In the genomic region with DNA sequence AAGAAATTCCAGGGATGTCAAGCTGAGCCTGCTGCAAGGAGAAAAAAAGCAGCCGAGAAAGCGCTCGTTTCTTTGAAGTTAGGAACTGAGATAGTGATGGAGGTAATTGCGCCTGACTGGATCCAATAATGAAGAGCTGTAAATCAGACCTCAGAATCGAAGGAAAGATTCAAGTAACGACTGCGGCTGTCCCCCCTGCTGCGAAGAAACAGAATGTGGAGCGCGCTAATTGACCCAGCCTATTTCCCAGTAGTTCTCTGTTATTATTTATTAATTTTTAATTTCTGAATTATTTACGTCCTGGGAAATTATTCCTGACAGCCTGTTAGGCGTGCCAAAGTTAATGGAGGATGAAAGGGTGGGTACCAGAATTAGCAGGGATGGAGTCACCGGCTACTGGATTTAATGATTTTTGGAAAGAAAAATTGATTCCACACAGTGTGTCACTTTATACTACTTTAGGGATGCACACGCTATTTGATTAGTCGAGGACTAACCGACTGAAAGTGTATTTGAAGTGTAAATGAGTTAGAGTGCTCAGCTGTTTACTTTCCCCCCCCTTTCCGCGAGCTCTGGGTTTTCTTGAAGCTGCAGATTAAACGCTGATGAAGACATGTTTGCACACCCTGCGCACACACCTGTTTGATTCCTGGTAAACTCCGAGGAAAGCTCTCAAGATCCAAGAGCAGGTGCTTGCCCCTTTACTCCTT, we compare ENCODE assay signal across 14 mouse cellular contexts. TPM values are rescaled to one million over a fixed set of nuclear protein-coding genes. Genes with fewer than 3 reads are reported as not detected.
DNase-seq lines count a peak whose midpoint lies in the region; ATAC-seq and TF ChIP-seq lines count a peak whose summit lies in the region.
"Had no signal": no experiment of that assay in that cellular context is flagged by ENCODE, and none has a peak within 500 bp of the region (broad histone marks: within the 10 kb centered on the region; RNA-seq: fewer than 3 reads in every experiment).

No protein-coding gene starts in this region.

- H3K9ac ChIP-seq in lung, embryonic 15.5 days, result no peak overlapping the region
- no peak overlapping the region for H3K9ac ChIP-seq in forebrain, embryonic 14.5 days (ENCODE audit: low read length)
- no peak overlapping the region for H3K9ac ChIP-seq in midbrain, embryonic 13.5 days (replicated peaks)
- no peak overlapping the region for H3K9ac ChIP-seq in stomach, postnatal 0 days (ENCODE audit: low read length)
- H3K9ac ChIP-seq: liver, embryonic 12.5 days had no signal

- no peak overlapping the region for H3K27ac ChIP-seq in lung, embryonic 15.5 days
- H3K27ac ChIP-seq in forebrain, embryonic 14.5 days (ENCODE audit: low read depth, low read length), result no peak overlapping the region
- peak overlapping the region; percentile 9; the same call in 1 of the 2 replicates for H3K27ac ChIP-seq in midbrain, embryonic 13.5 days
- H3K27ac ChIP-seq in stomach, postnatal 0 days (replicated peaks), result no peak overlapping the region
- H3K27ac ChIP-seq: liver, embryonic 12.5 days; macrophage had no signal

- 33% methylated on average over 21 of the region's 21 CpGs for WGBS in lung, embryonic 15.5 days
- 17% methylated on average over 21 of the region's 21 CpGs for WGBS in forebrain, embryonic 14.5 days
- WGBS in midbrain, embryonic 13.5 days, result 39% methylated on average over 21 of the region's 21 CpGs
- WGBS in stomach, postnatal 0 days, result 30% methylated on average over 21 of the region's 21 CpGs

- H3K9me3 ChIP-seq in lung, embryonic 15.5 days, result no peaks in the 10 kb centered on the region
- no peaks in the 10 kb centered on the region for H3K9me3 ChIP-seq in forebrain, embryonic 14.5 days (replicated peaks; ENCODE audit: control insufficient read depth, low read length)
- H3K9me3 ChIP-seq in midbrain, embryonic 13.5 days, result no peaks in the 10 kb centered on the region
- H3K9me3 ChIP-seq in stomach, postnatal 0 days (ENCODE audit: control insufficient read depth, low read length), result no peaks in the 10 kb centered on the region
- H3K9me3 ChIP-seq: liver, embryonic 12.5 days had no signal

- H3K4me1 ChIP-seq in lung, embryonic 15.5 days, result no peaks in the 10 kb centered on the region
- H3K4me1 ChIP-seq in forebrain, embryonic 14.5 days (ENCODE audit: control insufficient read depth, insufficient read depth, low read length), result peaks cover 4% of the 10 kb centered on the region; the same call in 1 of the 2 replicates
- H3K4me1 ChIP-seq in midbrain, embryonic 13.5 days (replicated peaks), result peaks cover 9% of the 10 kb centered on the region
- no peaks in the 10 kb centered on the region for H3K4me1 ChIP-seq in stomach, postnatal 0 days (replicated peaks; ENCODE audit: control insufficient read depth, insufficient read depth)
- H3K4me1 ChIP-seq: liver, embryonic 12.5 days had no signal

- no peak for ATAC-seq in lung, embryonic 15.5 days (ENCODE audit: borderline replicate concordance, extremely low read depth, low FRiP score, low TSS enrichment)
- ATAC-seq in forebrain, embryonic 14.5 days, result peak; percentile 54
- peak; percentile 76 for ATAC-seq in midbrain, embryonic 13.5 days
- ATAC-seq in stomach, postnatal 0 days (ENCODE audit: low FRiP score, low TSS enrichment), result peak; percentile 61; the same call in 1 of the 2 replicates
- ATAC-seq: liver, embryonic 12.5 days; Patski had no signal

- no peaks in the 10 kb centered on the region for H3K36me3 ChIP-seq in lung, embryonic 15.5 days
- H3K36me3 ChIP-seq in forebrain, embryonic 14.5 days (ENCODE audit: control insufficient read depth, insufficient read depth, low read length), result no peaks in the 10 kb centered on the region
- H3K36me3 ChIP-seq in midbrain, embryonic 13.5 days, result no peaks in the 10 kb centered on the region
- no peaks in the 10 kb centered on the region for H3K36me3 ChIP-seq in stomach, postnatal 0 days (ENCODE audit: control insufficient read depth, insufficient read depth, low read length)
- H3K36me3 ChIP-seq: liver, embryonic 12.5 days had no signal

- DNase-seq in lung, postnatal 10 days, result no peak
- DNase-seq in forebrain, embryonic 14.5 days (ENCODE audit: low spot score), result peak; percentile 49
- DNase-seq in stomach, postnatal 0 days (ENCODE audit: low spot score), result peak; percentile 59
- DNase-seq in right cerebral cortex, adult 2 months (ENCODE audit: low spot score in 2 of 2), result no peak
- DNase-seq in gastrocnemius, postnatal 4 days (ENCODE audit: low spot score in 2 of 2), result no peak
- DNase-seq: adrenal gland, adult 8-10 months; gastrocnemius, postnatal 14 days; kidney, adult 9 months; right cerebral cortex, postnatal 4 days had no signal

- H3K4me3 ChIP-seq in lung, embryonic 15.5 days, result no peak overlapping the region
- no peak overlapping the region for H3K4me3 ChIP-seq in forebrain, embryonic 14.5 days (ENCODE audit: low read depth, low read length)
- no peak overlapping the region for H3K4me3 ChIP-seq in midbrain, embryonic 13.5 days (replicated peaks)
- H3K4me3 ChIP-seq in stomach, postnatal 0 days (ENCODE audit: low read depth, low read length), result no peak overlapping the region
- H3K4me3 ChIP-seq: liver, embryonic 12.5 days had no signal

- no peaks in the 10 kb centered on the region for H3K27me3 ChIP-seq in lung, embryonic 15.5 days
- no peaks in the 10 kb centered on the region for H3K27me3 ChIP-seq in forebrain, embryonic 14.5 days (replicated peaks; ENCODE audit: control insufficient read depth, insufficient read depth, low read length)
- H3K27me3 ChIP-seq in midbrain, embryonic 13.5 days, result no peaks in the 10 kb centered on the region; the same call in 1 of the 2 replicates
- H3K27me3 ChIP-seq in stomach, postnatal 0 days (ENCODE audit: control insufficient read depth, insufficient read depth, low read length), result no peaks in the 10 kb centered on the region
- H3K27me3 ChIP-seq: Patski had no signal

- TF ChIP-seq CTCF in stomach, postnatal 0 days (IDR thresholded peaks at IDR 0.05; ENCODE audit: low read depth), result no peak

- peak overlapping the region; percentile 6; the same call in 1 of the 2 replicates for H3K4me2 ChIP-seq in lung, embryonic 15.5 days
- peak overlapping the region; percentile 26 for H3K4me2 ChIP-seq in forebrain, embryonic 14.5 days (ENCODE audit: low read length)
- peak overlapping the region; percentile 5; the same call in 1 of the 2 replicates for H3K4me2 ChIP-seq in midbrain, embryonic 13.5 days (replicated peaks)
- no peak overlapping the region for H3K4me2 ChIP-seq in stomach, postnatal 0 days (replicated peaks; ENCODE audit: low read depth)
- H3K4me2 ChIP-seq: liver, embryonic 12.5 days had no signal

- TF ChIP-seq EP300 in stomach, postnatal 0 days (optimal IDR thresholded peaks at IDR 0.05), result no peak

RNA-seq across cellular contexts. Expression of a gene that starts 7.6 kb away (rescaled TPM):
- polyA plus RNA-seq in lung, embryonic 15.5 days (2015; fragmentation: Nextera tagmentation; extraction: Ambion mirVana), result 833 and 930 TPM in 2 replicates
- polyA plus RNA-seq in forebrain, embryonic 14.5 days (2014; fragmentation: Nextera tagmentation; extraction: Ambion mirVana), result 619 and 916 TPM in 2 replicates
- polyA plus RNA-seq in midbrain, embryonic 13.5 days (2015; fragmentation: Nextera tagmentation; extraction: Ambion mirVana), result 646 and 703 TPM in 2 replicates
- 793 and 825 TPM in 2 replicates for polyA plus RNA-seq in stomach, postnatal 0 days (2015; fragmentation: Nextera tagmentation; extraction: Ambion mirVana)
- total RNA-seq in gastrocnemius, postnatal 4 days (2021), result 100 to 1,000 TPM; 708 to 806 TPM

RNA-seq across cellular contexts. Expression of a gene that starts 28.6 kb away (rescaled TPM):
- polyA plus RNA-seq in lung, embryonic 15.5 days (2015; fragmentation: Nextera tagmentation; extraction: Ambion mirVana), result 393 and 404 TPM in 2 replicates
- 266 and 307 TPM in 2 replicates for polyA plus RNA-seq in forebrain, embryonic 14.5 days (2014; fragmentation: Nextera tagmentation; extraction: Ambion mirVana)
- 242 and 243 TPM in 2 replicates for polyA plus RNA-seq in midbrain, embryonic 13.5 days (2015; fragmentation: Nextera tagmentation; extraction: Ambion mirVana)
- 283 and 300 TPM in 2 replicates for polyA plus RNA-seq in stomach, postnatal 0 days (2015; fragmentation: Nextera tagmentation; extraction: Ambion mirVana)
- 10 to 100 TPM; 94.0 to 97.5 TPM for total RNA-seq in gastrocnemius, postnatal 4 days (2021)

Comparison
In these comparisons a context has a peak if more than half of its experiments do, and no peak if none do; other contexts are left out.
1. DNase-seq: peak in forebrain, embryonic 14.5 days (single experiment) and stomach, postnatal 0 days (single experiment); none in lung, postnatal 10 days (single experiment), right cerebral cortex, adult 2 months (0 of 2) and gastrocnemius, postnatal 4 days (0 of 2).